Mouse (Mus musculus): ENCODE measurements at regions not wholly inside any gene's neighbourhood (a gene's known extent, or its start where the extent isn't known, plus 50 kb on each side); places are given as distances from the start of the nearest gene placed in this dataset.

- ATAC-seq = no peak
These were observed 164.4 kb upstream of the Ubr2 start for GRCm38 (mm10) chr17:47174748-47175215.

GRCm38 (mm10) chr17:47171801-47172200, 161.4 kb upstream of the Ubr2 start:
- ATAC-seq = no peak

GRCm38 (mm10) chr17:47170978-47171593, 160.7 kb upstream of the Ubr2 start:
- ATAC-seq = peak; percentile 74

- no peak for ATAC-seq
These were observed 157.7 kb upstream of the Ubr2 start for GRCm38 (mm10) chr17:47168105-47168504.

- peak; percentile 43 for ATAC-seq
These were observed 153.5 kb upstream of the Ubr2 start for GRCm38 (mm10) chr17:47163677-47164340.

- ATAC-seq = no peak
These were observed 152.1 kb upstream of the Ubr2 start for GRCm38 (mm10) chr17:47162459-47162858.

GRCm38 (mm10) chr17:47156237-47156636, 145.9 kb upstream of the Ubr2 start:
- no peak for ATAC-seq

- no peak for ATAC-seq
These were observed 141.4 kb upstream of the Ubr2 start for GRCm38 (mm10) chr17:47151557-47152278.

- no peak for ATAC-seq
These were observed 140.8 kb upstream of the Ubr2 start for GRCm38 (mm10) chr17:47151193-47151556.

- ATAC-seq = no peak
These were observed 140.3 kb upstream of the Ubr2 start for GRCm38 (mm10) chr17:47150636-47151035.

- ATAC-seq = no peak
These were observed 139.3 kb upstream of the Ubr2 start for GRCm38 (mm10) chr17:47149662-47150061.

GRCm38 (mm10) chr17:47149158-47149557, 138.8 kb upstream of the Ubr2 start:
- ATAC-seq = no peak

- no peak for ATAC-seq
These were observed 136.3 kb upstream of the Ubr2 start for GRCm38 (mm10) chr17:47146640-47147039.

GRCm38 (mm10) chr17:47145590-47145989, 135.2 kb upstream of the Ubr2 start:
- ATAC-seq = no peak

GRCm38 (mm10) chr17:47144996-47145395, 134.6 kb upstream of the Ubr2 start:
- no peak for ATAC-seq

GRCm38 (mm10) chr17:47144460-47144859, 134.1 kb upstream of the Ubr2 start:
- ATAC-seq = no peak

GRCm38 (mm10) chr17:47143898-47144297, 133.5 kb upstream of the Ubr2 start:
- ATAC-seq = no peak

- ATAC-seq = no peak
These were observed 132.5 kb upstream of the Ubr2 start for GRCm38 (mm10) chr17:47142885-47143284.

GRCm38 (mm10) chr17:47142276-47142675, 131.9 kb upstream of the Ubr2 start:
- no peak for ATAC-seq

- no peak for ATAC-seq
These were observed 131.5 kb upstream of the Ubr2 start for GRCm38 (mm10) chr17:47141843-47142215.

GRCm38 (mm10) chr17:47140969-47141842, 130.8 kb upstream of the Ubr2 start:
- ATAC-seq = peak; percentile 35

GRCm38 (mm10) chr17:47140241-47140968, 130.0 kb upstream of the Ubr2 start:
- peak; percentile 13 for ATAC-seq
